Mouse (Mus musculus): ENCODE data around the gene Ptk7. TPM values are rescaled to one million over a fixed set of nuclear protein-coding genes. Genes with fewer than 3 reads are reported as not detected.

Gene Ptk7
- polyA plus RNA-seq, 1 experiment from 2014 or later = 7.9 TPM

GRCm38 (mm10) chr17:46661981-46662380 lies 32.7 kb upstream of the Ptk7 start:
- Histone ChIP-seq H3K9me3 (ENCODE audit: control insufficient read depth, low read length) (no peaks in the 10 kb centered on the region), H3K36me3 (ENCODE audit: control insufficient read depth, insufficient read depth, low read length) (peaks cover 70% of the 10 kb centered on the region), H3K4me2 (ENCODE audit: low read depth, low read length) (no peak overlapping the region), H3K9ac (replicated peaks; ENCODE audit: low read depth, low read length) (no peak overlapping the region), H3K4me1 (ENCODE audit: control insufficient read depth, insufficient read depth, low read length) (no peaks in the 10 kb centered on the region), H3K27me3 (ENCODE audit: control insufficient read depth, insufficient read depth, low read length) (no peaks in the 10 kb centered on the region), H3K27ac (ENCODE audit: low read depth, low read length) (no peak overlapping the region), H3K4me3 (ENCODE audit: low read depth, low read length) (no peak overlapping the region)
- WGBS = 90% methylated on average over 12 of the region's 12 CpGs
- no peak for ATAC-seq (ENCODE audit: low read depth)

DNA sequence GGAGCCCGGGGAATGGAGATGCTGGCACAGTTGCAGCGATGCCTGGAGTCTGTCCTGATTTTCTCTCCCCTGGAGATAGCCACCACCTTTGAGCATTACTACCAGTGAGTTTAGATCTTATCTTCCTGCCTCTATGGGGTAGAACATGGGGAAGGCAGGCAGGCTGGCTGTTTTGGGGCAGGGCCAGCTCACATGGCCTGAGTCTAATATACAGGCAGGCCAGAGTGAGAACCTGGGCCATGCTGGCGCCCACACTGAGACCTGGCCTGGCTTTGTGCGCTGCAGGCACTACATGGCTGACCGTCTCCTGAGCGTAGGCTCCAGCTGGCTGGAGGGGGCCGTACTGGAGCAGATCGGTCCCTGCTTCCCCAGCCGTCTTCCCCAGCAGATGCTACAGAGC lies 32.0 kb upstream of the Ptk7 start:
- no peaks in the 10 kb centered on the region for H3K27me3 ChIP-seq (ENCODE audit: control insufficient read depth, insufficient read depth, low read length)
- no peak overlapping the region for H3K9ac ChIP-seq (replicated peaks; ENCODE audit: low read depth, low read length)
- no peaks in the 10 kb centered on the region for H3K4me1 ChIP-seq (ENCODE audit: control insufficient read depth, insufficient read depth, low read length)
- H3K27ac ChIP-seq (ENCODE audit: low read depth, low read length) = no peak overlapping the region
- H3K36me3 ChIP-seq (ENCODE audit: control insufficient read depth, insufficient read depth, low read length) = peaks cover 76% of the 10 kb centered on the region
- ATAC-seq (ENCODE audit: low read depth) = no peak
- H3K4me2 ChIP-seq (ENCODE audit: low read depth, low read length) = no peak overlapping the region
- no peaks in the 10 kb centered on the region for H3K9me3 ChIP-seq (ENCODE audit: control insufficient read depth, low read length)
- WGBS = 97% methylated on average over 9 of the region's 9 CpGs
- no peak overlapping the region for H3K4me3 ChIP-seq (ENCODE audit: low read depth, low read length)

GRCm38 (mm10) chr17:46656054-46656453 lies 26.8 kb upstream of the Ptk7 start:
- H3K9me3 ChIP-seq (ENCODE audit: control insufficient read depth, low read length) = no peaks in the 10 kb centered on the region
- no peak for ATAC-seq (ENCODE audit: low read depth)
- H3K27ac ChIP-seq (ENCODE audit: low read depth, low read length) = no peak overlapping the region
- peaks cover 63% of the 10 kb centered on the region for H3K36me3 ChIP-seq (ENCODE audit: control insufficient read depth, insufficient read depth, low read length)
- no peak overlapping the region for H3K9ac ChIP-seq (replicated peaks; ENCODE audit: low read depth, low read length)
- 85% methylated on average over 6 of the region's 6 CpGs for WGBS
- H3K4me2 ChIP-seq (ENCODE audit: low read depth, low read length) = no peak overlapping the region
- no peak overlapping the region for H3K4me3 ChIP-seq (ENCODE audit: low read depth, low read length)
- no peaks in the 10 kb centered on the region for H3K27me3 ChIP-seq (ENCODE audit: control insufficient read depth, insufficient read depth, low read length)
- H3K4me1 ChIP-seq (ENCODE audit: control insufficient read depth, insufficient read depth, low read length) = peaks cover 12% of the 10 kb centered on the region

DNA sequence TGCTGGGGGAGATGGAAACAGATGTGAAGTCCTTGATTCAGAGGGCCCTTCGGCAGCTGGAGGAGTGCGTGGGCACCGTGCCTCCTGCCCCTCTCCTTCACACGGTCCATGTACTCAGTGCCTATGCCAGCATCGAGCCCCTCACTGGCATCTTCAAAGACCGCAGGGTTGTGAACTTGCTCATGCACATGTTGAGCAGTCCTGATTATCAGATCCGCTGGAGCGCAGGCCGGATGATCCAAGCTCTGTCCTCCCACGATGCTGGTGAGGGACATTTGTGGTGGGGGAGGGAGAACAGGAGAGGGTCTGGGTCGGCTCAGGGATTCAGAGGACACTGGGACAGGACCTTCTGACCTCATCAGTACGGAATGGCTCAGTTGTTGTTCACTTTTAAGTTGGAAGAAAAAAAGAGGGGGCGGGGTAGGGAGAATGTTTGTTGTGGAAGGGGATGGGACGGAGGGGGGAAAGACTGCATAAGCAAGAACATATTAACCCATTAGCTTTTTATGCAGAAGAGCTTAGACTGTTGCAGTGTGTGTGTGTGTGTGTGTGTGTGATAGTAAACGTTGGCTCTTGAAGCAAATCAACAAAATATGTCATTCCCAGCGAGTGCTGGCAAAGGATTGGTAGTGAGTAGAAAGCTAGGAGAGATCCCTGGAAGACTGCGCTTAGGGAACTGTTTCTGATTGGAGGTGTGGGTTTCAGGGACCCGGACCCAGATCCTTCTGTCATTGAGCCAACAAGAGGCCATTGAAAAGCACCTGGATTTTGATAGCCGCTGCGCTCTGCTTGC lies 22.6 kb upstream of the Ptk7 start:
- no peak for ATAC-seq (ENCODE audit: low read depth)
- no peak overlapping the region for H3K27ac ChIP-seq (ENCODE audit: low read depth, low read length)
- 80% methylated on average over 20 of the region's 20 CpGs for WGBS

DNA sequence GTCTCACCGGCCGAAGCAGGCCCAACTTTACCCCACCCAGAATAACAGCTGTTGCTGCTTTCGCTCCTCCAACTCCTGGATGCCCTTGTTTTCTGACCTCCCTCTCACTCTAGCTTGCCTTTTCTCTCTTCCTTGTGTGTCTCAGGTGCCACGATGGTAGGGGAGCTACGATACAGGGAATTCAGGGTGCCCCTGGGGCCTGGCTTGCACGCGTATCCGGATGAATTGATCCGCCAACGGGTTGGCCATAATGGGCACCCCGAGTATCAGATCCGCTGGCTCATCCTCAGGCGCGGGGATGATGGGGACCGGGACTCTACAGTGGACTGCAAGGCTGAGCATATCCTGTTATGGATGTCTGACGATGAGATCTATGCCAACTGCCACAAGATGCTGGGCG lies 22.0 kb upstream of the Ptk7 start:
- no peak for ATAC-seq (ENCODE audit: low read depth)
- no peaks in the 10 kb centered on the region for H3K27me3 ChIP-seq (ENCODE audit: control insufficient read depth, insufficient read depth, low read length)
- peaks cover 29% of the 10 kb centered on the region for H3K4me1 ChIP-seq (ENCODE audit: control insufficient read depth, insufficient read depth, low read length)

More for the DNA sequence above, 22.6 kb upstream of the Ptk7 start:
- peaks cover 31% of the 10 kb centered on the region for H3K36me3 ChIP-seq (ENCODE audit: control insufficient read depth, insufficient read depth, low read length)
- peak overlapping the region; percentile 50; the same call in 1 of the 2 replicates for H3K4me3 ChIP-seq (ENCODE audit: low read depth, low read length)
- peak overlapping the region; percentile 89 for H3K4me2 ChIP-seq (ENCODE audit: low read depth, low read length)
- peaks cover 23% of the 10 kb centered on the region for H3K4me1 ChIP-seq (ENCODE audit: control insufficient read depth, insufficient read depth, low read length)
- no peaks in the 10 kb centered on the region for H3K27me3 ChIP-seq (ENCODE audit: control insufficient read depth, insufficient read depth, low read length)
- no peaks in the 10 kb centered on the region for H3K9me3 ChIP-seq (ENCODE audit: control insufficient read depth, low read length)
- H3K9ac ChIP-seq (replicated peaks; ENCODE audit: low read depth, low read length) = peak overlapping the region; percentile 82; the same call in 1 of the 2 replicates

DNA sequence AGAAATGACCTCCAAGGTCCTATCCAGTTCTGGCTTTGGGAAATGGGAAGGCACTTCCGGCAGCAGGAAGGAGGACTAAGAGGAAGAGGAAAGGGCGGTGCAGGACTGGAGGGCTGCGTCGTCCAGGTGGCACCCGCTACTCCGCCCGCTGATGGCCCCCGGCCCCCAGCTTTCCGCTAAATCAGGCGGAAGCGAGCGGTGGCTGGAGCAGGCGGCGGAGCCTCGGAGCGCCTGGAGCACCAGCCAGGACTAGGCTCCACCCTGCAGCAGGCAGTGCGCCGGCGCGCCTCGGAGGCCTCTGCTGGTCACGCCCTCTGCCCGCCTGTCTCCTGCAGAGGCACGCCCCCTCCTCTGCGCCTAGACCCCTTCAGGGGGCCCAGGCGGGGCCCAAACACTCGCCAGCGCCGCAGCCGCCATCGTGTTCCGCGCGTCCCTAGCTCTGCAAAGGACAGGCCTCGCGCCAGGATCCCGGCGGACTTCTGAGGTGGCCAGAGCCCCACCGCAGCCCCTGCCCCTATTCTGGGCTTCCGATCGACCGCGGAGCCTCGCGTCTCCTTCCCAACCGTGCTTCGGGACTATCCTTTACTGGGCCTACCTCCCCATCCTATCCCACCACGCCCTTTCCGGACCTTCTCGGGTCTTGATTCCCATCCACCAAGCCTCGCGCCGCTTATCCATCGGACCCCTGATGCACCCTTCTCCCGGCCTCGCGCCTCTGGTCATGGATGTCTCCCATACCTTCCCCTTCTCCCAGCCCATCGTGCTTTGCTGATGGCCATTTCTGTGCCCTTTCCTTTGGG lies 21.1 kb upstream of the Ptk7 start, which contains the start of gene Cul7:
Gene Cul7, plus strand, starts transcription at position 106 of the 800 bp plus-strand sequence.
- Histone ChIP-seq H3K9ac (replicated peaks; ENCODE audit: low read depth, low read length) (peak within 1 kb of the TSS; percentile 82), H3K9me3 (ENCODE audit: control insufficient read depth, low read length) (no peaks in the 10 kb centered on the region), H3K4me2 (ENCODE audit: low read depth, low read length) (peak within 1 kb of the TSS; percentile 89), H3K27me3 (ENCODE audit: control insufficient read depth, insufficient read depth, low read length) (no peaks in the 10 kb centered on the region), H3K4me1 (ENCODE audit: control insufficient read depth, insufficient read depth, low read length) (peaks cover 29% of the 10 kb centered on the region), H3K36me3 (ENCODE audit: control insufficient read depth, insufficient read depth, low read length) (peaks cover 15% of the 10 kb centered on the region), H3K27ac (ENCODE audit: low read depth, low read length) (peak within 1 kb of the TSS; percentile 94), H3K4me3 (ENCODE audit: low read depth, low read length) (peak within 1 kb of the TSS; percentile 50)
- WGBS = under 1% methylated on average over 56 of the region's 58 CpGs
- ATAC-seq (ENCODE audit: low read depth) = peak; percentile 94

More for the DNA sequence above, 22.0 kb upstream of the Ptk7 start:
- peak overlapping the region; percentile 89 for H3K4me2 ChIP-seq (ENCODE audit: low read depth, low read length)
- H3K27ac ChIP-seq (ENCODE audit: low read depth, low read length) = peak overlapping the region; percentile 94
- H3K36me3 ChIP-seq (ENCODE audit: control insufficient read depth, insufficient read depth, low read length) = peaks cover 24% of the 10 kb centered on the region
- H3K9me3 ChIP-seq (ENCODE audit: control insufficient read depth, low read length) = no peaks in the 10 kb centered on the region
- WGBS = 71% methylated on average over 17 of the region's 17 CpGs
- peak overlapping the region; percentile 50 for H3K4me3 ChIP-seq (ENCODE audit: low read depth, low read length)
- peak overlapping the region; percentile 82 for H3K9ac ChIP-seq (replicated peaks; ENCODE audit: low read depth, low read length)

DNA sequence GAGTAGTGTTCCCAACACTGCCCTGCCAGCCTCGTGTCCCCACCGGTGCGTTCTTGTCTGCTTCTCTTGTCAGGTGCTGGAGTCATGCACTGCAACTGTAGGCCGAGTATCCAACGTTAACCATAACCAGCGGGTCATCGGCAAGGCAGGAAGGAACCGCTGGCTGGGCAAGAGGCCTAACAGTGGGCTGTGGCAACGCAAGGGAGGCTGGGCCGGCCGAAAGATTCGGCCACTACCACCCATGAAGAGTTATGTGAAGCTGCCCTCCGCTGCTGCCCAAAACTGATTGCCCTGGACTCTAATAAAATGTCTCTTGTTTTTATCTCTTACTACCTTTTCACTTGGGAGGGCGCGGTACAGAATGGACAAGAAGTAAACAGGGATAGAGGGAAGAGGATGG lies 20.5 kb upstream of the Ptk7 start:
- H3K9me3 ChIP-seq (ENCODE audit: control insufficient read depth, low read length) = no peaks in the 10 kb centered on the region
- no peak for ATAC-seq (ENCODE audit: low read depth)
- peak overlapping the region; percentile 94 for H3K27ac ChIP-seq (ENCODE audit: low read depth, low read length)

DNA sequence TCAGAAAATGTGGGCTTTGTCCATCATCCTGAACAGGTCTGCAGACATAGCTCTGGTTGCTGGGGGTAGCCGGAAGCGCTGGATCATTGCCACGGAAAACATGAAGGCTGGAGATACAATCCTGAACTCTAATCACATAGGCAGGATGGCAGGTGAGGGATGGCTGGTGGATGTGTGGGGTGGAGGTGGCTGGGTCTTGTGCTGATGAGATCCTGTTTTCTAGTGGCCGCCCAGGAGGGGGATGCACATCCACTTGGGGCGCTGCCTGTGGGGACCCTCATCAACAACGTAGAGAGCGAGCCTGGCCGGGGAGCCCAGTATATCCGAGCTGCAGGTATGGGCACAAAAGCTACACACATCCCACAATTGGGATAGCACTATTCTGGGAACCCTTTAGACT lies 19.1 kb upstream of the Ptk7 start:
- H3K36me3 ChIP-seq (ENCODE audit: control insufficient read depth, insufficient read depth, low read length) = peaks cover 3% of the 10 kb centered on the region
- no peak overlapping the region for H3K9ac ChIP-seq (replicated peaks; ENCODE audit: low read depth, low read length)
- 93% methylated on average over 9 of the region's 9 CpGs for WGBS
- no peak overlapping the region for H3K4me3 ChIP-seq (ENCODE audit: low read depth, low read length)
- H3K27me3 ChIP-seq (ENCODE audit: control insufficient read depth, insufficient read depth, low read length) = no peaks in the 10 kb centered on the region
- peaks cover 37% of the 10 kb centered on the region for H3K4me1 ChIP-seq (ENCODE audit: control insufficient read depth, insufficient read depth, low read length)
- ATAC-seq (ENCODE audit: low read depth) = no peak
- H3K27ac ChIP-seq (ENCODE audit: low read depth, low read length) = no peak overlapping the region
- H3K9me3 ChIP-seq (ENCODE audit: control insufficient read depth, low read length) = no peaks in the 10 kb centered on the region
- no peak overlapping the region for H3K4me2 ChIP-seq (ENCODE audit: low read depth, low read length)

More for the DNA sequence above, 20.5 kb upstream of the Ptk7 start:
- peak overlapping the region; percentile 82 for H3K9ac ChIP-seq (replicated peaks; ENCODE audit: low read depth, low read length)
- peak overlapping the region; percentile 89 for H3K4me2 ChIP-seq (ENCODE audit: low read depth, low read length)
- WGBS = 34% methylated on average over 15 of the region's 15 CpGs
- peak overlapping the region; percentile 50 for H3K4me3 ChIP-seq (ENCODE audit: low read depth, low read length)
- H3K36me3 ChIP-seq (ENCODE audit: control insufficient read depth, insufficient read depth, low read length) = peaks cover 15% of the 10 kb centered on the region
- no peaks in the 10 kb centered on the region for H3K27me3 ChIP-seq (ENCODE audit: control insufficient read depth, insufficient read depth, low read length)
- H3K4me1 ChIP-seq (ENCODE audit: control insufficient read depth, insufficient read depth, low read length) = peaks cover 33% of the 10 kb centered on the region

GRCm38 (mm10) chr17:46647279-46647678 lies 18.0 kb upstream of the Ptk7 start:
- Histone ChIP-seq H3K9me3 (ENCODE audit: control insufficient read depth, low read length) (no peaks in the 10 kb centered on the region), H3K4me3 (ENCODE audit: low read depth, low read length) (no peak overlapping the region), H3K4me2 (ENCODE audit: low read depth, low read length) (no peak overlapping the region), H3K9ac (replicated peaks; ENCODE audit: low read depth, low read length) (no peak overlapping the region), H3K36me3 (ENCODE audit: control insufficient read depth, insufficient read depth, low read length) (no peaks in the 10 kb centered on the region; the same call in 1 of the 2 replicates), H3K4me1 (ENCODE audit: control insufficient read depth, insufficient read depth, low read length) (peaks cover 37% of the 10 kb centered on the region), H3K27me3 (ENCODE audit: control insufficient read depth, insufficient read depth, low read length) (no peaks in the 10 kb centered on the region), H3K27ac (ENCODE audit: low read depth, low read length) (no peak overlapping the region)
- no peak for ATAC-seq (ENCODE audit: low read depth)
- WGBS = 91% methylated on average over 7 of the region's 7 CpGs

Data from neural tube, embryonic 14.5 days (tissue).